Mouse (Mus musculus): ENCODE measurements around the gene Smoc1.

DNA sequence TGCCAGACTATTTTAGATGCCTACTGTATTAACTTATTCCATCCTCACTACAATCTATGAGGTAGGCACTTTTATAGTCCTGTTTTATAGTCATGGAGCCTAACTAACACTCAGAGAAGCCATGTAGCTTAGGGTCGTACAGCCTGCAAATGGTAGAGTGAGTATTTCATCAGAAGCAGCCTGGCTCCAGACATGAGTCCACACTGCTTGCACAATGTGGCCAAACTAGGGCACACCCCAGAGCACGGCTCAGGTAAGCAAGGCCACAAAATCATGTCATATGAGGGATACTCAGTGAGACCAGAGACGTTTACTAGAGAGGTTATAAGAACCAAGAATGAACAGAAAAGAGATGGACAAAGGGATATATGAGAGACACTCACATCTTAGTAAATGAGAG, 100.2 kb downstream of the Smoc1 start:
- no peak for TF ChIP-seq CTCF (IDR thresholded peaks at IDR 0.05; ENCODE audit: control insufficient read depth, insufficient read depth, insufficient replicate concordance, low read depth, low read length)
- TF ChIP-seq POLR2A (IDR thresholded peaks at IDR 0.05; ENCODE audit: control insufficient read depth, low read depth, low read length), result no peak

All from testis, adult 2 months (tissue).